Comparison of ENCODE assay signal across 28 mouse cellular contexts in the genomic region with DNA sequence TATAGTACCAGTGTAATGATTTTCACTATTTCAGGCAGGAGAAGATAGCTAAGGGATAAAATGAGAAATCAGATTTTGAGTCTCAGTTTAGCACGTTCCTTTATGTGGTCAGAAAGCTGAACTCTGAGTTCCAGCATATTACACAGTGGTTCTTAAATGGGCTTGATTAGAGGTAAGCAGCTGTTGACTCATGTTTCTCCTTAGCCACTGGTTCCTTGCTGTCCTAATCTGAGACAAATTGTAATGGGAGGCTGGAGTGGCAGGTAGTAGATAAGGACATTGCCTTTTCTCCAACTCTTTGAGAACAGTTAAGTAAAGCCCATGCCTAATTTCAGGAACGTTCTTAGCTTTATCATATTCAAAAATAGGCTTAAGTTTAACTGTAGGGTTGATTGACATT. TPM values are rescaled to one million over a fixed set of nuclear protein-coding genes. Genes with fewer than 3 reads are reported as not detected.
DNase-seq lines count a peak whose midpoint lies in the region; ATAC-seq lines count a peak whose summit lies in the region.
"Had no signal": no experiment of that assay in that cellular context is flagged by ENCODE, and none has a peak within 500 bp of the region (broad histone marks: within the 10 kb centered on the region; RNA-seq: fewer than 3 reads in every experiment).

No protein-coding gene starts in this region.

- H3K27me3 ChIP-seq in heart, embryonic 13.5 days (replicated peaks): no peaks in the 10 kb centered on the region
- no peaks in the 10 kb centered on the region for H3K27me3 ChIP-seq in liver, embryonic 16.5 days (ENCODE audit: control insufficient read depth, insufficient read depth, low read depth, low read length)
- H3K27me3 ChIP-seq: embryonic facial prominence, embryonic 12.5 days; forebrain, embryonic 15.5 days; heart, embryonic 12.5 days; limb, embryonic 15.5 days; midbrain, embryonic 13.5 days; neural tube, embryonic 12.5 days; Patski had no signal

- ATAC-seq in heart, embryonic 13.5 days (ENCODE audit: extremely low read depth, insufficient number of reproducible peaks, low FRiP score, low TSS enrichment): no peak
- ATAC-seq in liver, embryonic 16.5 days (ENCODE audit: low read depth): peak; percentile 24
- ATAC-seq: CD4-positive, CD25-positive, alpha-beta regulatory T cell, adult 4 months; forebrain, embryonic 15.5 days; lung, postnatal 0 days; midbrain, embryonic 13.5 days; Patski had no signal

- H3K36me3 ChIP-seq in heart, embryonic 13.5 days: peaks cover 10% of the 10 kb centered on the region
- H3K36me3 ChIP-seq in liver, embryonic 16.5 days (ENCODE audit: control insufficient read depth, insufficient read depth): peaks cover 8% of the 10 kb centered on the region

- peaks cover 50% of the 10 kb centered on the region for H3K4me1 ChIP-seq in heart, embryonic 13.5 days
- H3K4me1 ChIP-seq in liver, embryonic 16.5 days (ENCODE audit: control insufficient read depth, low read depth, low read length): peaks cover 36% of the 10 kb centered on the region

- H3K4me2 ChIP-seq in heart, embryonic 13.5 days: 0 out of 2 replicates have a peak overlapping the region, but pooled peaks have one; percentile 4
- peak overlapping the region; percentile 58 for H3K4me2 ChIP-seq in liver, embryonic 16.5 days (ENCODE audit: low read depth, low read length)
- H3K4me2 ChIP-seq: embryonic facial prominence, embryonic 12.5 days; forebrain, embryonic 15.5 days; heart, embryonic 12.5 days; limb, embryonic 15.5 days; midbrain, embryonic 13.5 days; neural tube, embryonic 12.5 days had no signal

- no peak overlapping the region for H3K9ac ChIP-seq in heart, embryonic 13.5 days
- H3K9ac ChIP-seq in liver, embryonic 16.5 days (ENCODE audit: low read depth, low read length): peak overlapping the region; percentile 42; the same call in 1 of the 2 replicates
- H3K9ac ChIP-seq: embryonic facial prominence, embryonic 12.5 days; forebrain, embryonic 15.5 days; heart, embryonic 12.5 days; limb, embryonic 15.5 days; midbrain, embryonic 13.5 days; neural tube, embryonic 12.5 days had no signal

- H3K4me3 ChIP-seq in heart, embryonic 13.5 days: no peak overlapping the region
- H3K4me3 ChIP-seq in liver, embryonic 16.5 days (ENCODE audit: low read depth, low read length): peak overlapping the region; percentile 41
- H3K4me3 ChIP-seq: embryonic facial prominence, embryonic 12.5 days; forebrain, embryonic 15.5 days; heart, embryonic 12.5 days; limb, embryonic 15.5 days; midbrain, embryonic 13.5 days; neural tube, embryonic 12.5 days had no signal

- WGBS in heart, embryonic 13.5 days: 27% methylated on average over 2 of the region's 2 CpGs
- WGBS in liver, embryonic 16.5 days (ENCODE audit: insufficient replicate concordance): 22% methylated on average over 2 of the region's 2 CpGs

- no peaks in the 10 kb centered on the region for H3K9me3 ChIP-seq in heart, embryonic 13.5 days
- no peaks in the 10 kb centered on the region for H3K9me3 ChIP-seq in liver, embryonic 16.5 days (replicated peaks; ENCODE audit: control insufficient read depth, low read length)
- H3K9me3 ChIP-seq: embryonic facial prominence, embryonic 12.5 days; forebrain, embryonic 15.5 days; heart, embryonic 12.5 days; limb, embryonic 15.5 days; midbrain, embryonic 13.5 days; neural tube, embryonic 12.5 days had no signal

- no peak for DNase-seq in heart, adult 11 months
- DNase-seq in liver: peak; percentile 22
- DNase-seq in lung, postnatal 25 days (ENCODE audit: low spot score): no peak
- DNase-seq in lung, postnatal 4 days: no peak
- DNase-seq in testis, postnatal 14 days (ENCODE audit: low spot score): no peak
- DNase-seq: adrenal gland, postnatal 36 days; cerebellum, adult 18-20 months; cerebellum, postnatal 25 days; gastrocnemius, postnatal 10 days; heart, adult 18-20 months; heart, postnatal 14 days; kidney, adult 11 months; left cerebral cortex, postnatal 4 days; retina, postnatal 1 day; right cerebral cortex, postnatal 25 days; spleen, adult 18-20 months; thymus, postnatal 25 days had no signal

- no peak overlapping the region for H3K27ac ChIP-seq in heart, embryonic 13.5 days (replicated peaks)
- peak overlapping the region; percentile 91 for H3K27ac ChIP-seq in liver, embryonic 16.5 days (ENCODE audit: low read length)
- H3K27ac ChIP-seq: embryonic facial prominence, embryonic 12.5 days; forebrain, embryonic 15.5 days; limb, embryonic 15.5 days; midbrain, embryonic 13.5 days; neural tube, embryonic 12.5 days had no signal

RNA-seq across cellular contexts. Expression of gene Cop1, which starts 3.6 kb away (rescaled TPM):
- polyA plus RNA-seq in heart, embryonic 13.5 days (2015; fragmentation: Nextera tagmentation; extraction: Ambion mirVana): 9.5 and 19.4 TPM in 2 replicates
- polyA plus RNA-seq in liver, embryonic 16.5 days (2015; fragmentation: Nextera tagmentation; extraction: Ambion mirVana): 8.0 and 8.8 TPM in 2 replicates
